Mouse (Mus musculus) cortical plate, adult 2 months (tissue): Measurements from ENCODE around the gene Atp2c1.

Experiments
- CTCF ChIP-seq: fragments of 200-500 bp; IDR thresholded peaks from 2 replicates; pipeline ENCODE4 v1.5.1; 2011; ENCODE audit warnings: mild to moderate bottlenecking, control low read depth, low read length; ENCODE audit not compliant: insufficient read depth; ENCODE audit errors: extremely low read depth
- POLR2A ChIP-seq: fragments of 200-500 bp; IDR thresholded peaks from 2 replicates; pipeline ENCODE4 v1.6.1; 2011; ENCODE audit warnings: mild to moderate bottlenecking, low read length, control low read depth; ENCODE audit not compliant: insufficient read depth; ENCODE audit errors: extremely low read depth

- TF ChIP-seq POLR2A: no peak
- no peak for TF ChIP-seq CTCF
These were observed 5.1 kb downstream of the Atp2c1 start for GRCm38 (mm10) chr9:105522063-105522462.
